Mouse (Mus musculus) left cerebral cortex, adult 2 months (tissue): Measurements from ENCODE around the gene Dip2b. TPM values are rescaled to one million over a fixed set of nuclear protein-coding genes. Genes with fewer than 3 reads are reported as not detected.

Experiments used
- DNase-seq, 2 experiments: peaks; one replicate each; pipeline ENCODE4 v3.0.0; 2021 to 2022; ENCODE audit warnings: low spot score in 2 of 2, mixed read lengths in 1 of 2; ENCODE audit errors: extremely low spot score in 1 of 2
- H3K27ac ChIP-seq: fragments of 200-600 bp; 2 replicates; pipeline ENCODE4 v1.8.1; 2022
- H3K4me3 ChIP-seq: fragments of 200-600 bp; 2 replicates; pipeline ENCODE4 v1.8.1; 2022
- CTCF ChIP-seq: fragments of 200-600 bp; IDR thresholded peaks from 2 replicates; pipeline ENCODE4 v1.8.1; 2022; ENCODE audit warnings: antibody characterized with exemption, mild to moderate bottlenecking, moderate library complexity
- intact Hi-C: fragments of 180-260 bp; cut with DNase I; formaldehyde crosslinking; loops from one replicate; pipeline ENCODE4 v1.15.1; 2025
- total RNA-seq, 2 experiments: library from RNA; stranded (reverse); gene quantifications; 2 replicates each; pipeline ENCODE4 v1.2.3; 2021

Gene Dip2b
- total RNA-seq, 2 experiments from 2014 or later = 62.6 to 71.3 TPM

- Histone ChIP-seq H3K4me3 (no peak overlapping the region), H3K27ac (peak overlapping the region; percentile 42)
- TF ChIP-seq CTCF = no peak
- intact Hi-C loops = loop anchor here (2.0 kb wide), 1 partner anchor 51 kb away; no protein-coding TSS in a partner anchor
- peak; percentile 42 to 62 for DNase-seq
These were observed 53.8 kb downstream of the Dip2b start for GRCm38 (mm10) chr15:100092258-100092657.

DNA sequence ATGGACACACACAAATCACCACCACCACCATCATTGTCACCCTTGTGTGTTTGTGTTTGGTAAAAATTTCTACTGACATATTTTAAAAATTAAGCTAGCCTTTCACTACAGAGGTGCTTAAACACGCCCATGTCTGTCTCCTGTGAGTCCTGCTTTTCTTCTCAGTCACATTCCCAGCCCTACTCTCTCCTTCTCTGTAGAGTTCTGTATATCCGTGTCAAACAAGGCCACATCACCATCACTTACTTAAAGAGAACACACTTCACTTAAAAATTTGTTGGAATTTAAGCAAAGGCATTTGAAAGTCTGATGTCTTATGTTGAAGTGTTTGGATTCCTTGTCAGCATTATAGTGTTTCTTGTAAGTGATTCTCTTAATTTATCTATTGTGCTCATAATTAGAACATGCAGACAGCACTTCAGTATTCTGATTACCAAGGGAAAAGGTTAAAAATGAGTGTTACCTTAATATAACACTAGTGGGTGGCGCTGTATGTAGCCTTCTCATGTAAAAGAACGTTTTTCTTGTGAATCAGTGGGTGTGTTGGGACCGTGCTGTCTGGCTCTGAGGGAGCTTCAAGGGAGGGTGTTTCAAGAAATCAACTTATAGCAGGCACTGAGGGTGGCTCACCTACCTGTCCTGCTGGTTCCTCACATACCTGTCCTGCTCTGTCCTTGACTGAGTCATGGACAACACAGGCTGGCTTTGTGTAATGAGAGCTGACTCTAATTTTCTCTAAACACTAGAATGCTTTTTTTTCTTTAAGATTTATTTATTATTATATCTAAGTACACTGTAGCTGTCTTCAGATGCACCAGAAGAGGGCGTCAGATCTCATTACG lies 58.3 kb downstream of the Dip2b start:
- DNase-seq = no peak
- no peak; the same call in 1 of the 2 replicates for TF ChIP-seq CTCF
- H3K4me3 ChIP-seq = no peak overlapping the region
- intact Hi-C loops = no loop called here
- no peak overlapping the region for H3K27ac ChIP-seq

DNA sequence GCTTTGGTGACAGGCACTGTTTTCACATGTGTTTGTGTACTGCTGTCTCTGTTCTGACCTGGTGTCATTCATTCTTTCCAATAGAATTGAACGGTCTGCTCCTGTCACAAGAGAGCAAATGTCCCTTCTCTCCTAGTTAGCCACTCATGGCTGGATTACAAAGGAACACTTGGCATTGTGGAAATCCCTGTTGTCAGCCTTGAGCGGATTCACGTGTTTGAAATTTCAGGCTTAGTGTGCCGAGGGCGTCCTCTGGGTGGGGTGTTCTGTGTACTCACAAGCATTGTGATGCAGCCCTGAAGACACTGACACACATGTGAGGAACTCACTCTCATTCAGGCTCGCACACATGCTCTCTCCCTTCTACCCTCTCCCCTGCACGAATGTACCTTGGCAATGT lies 61.9 kb downstream of the Dip2b start:
- no peak for TF ChIP-seq CTCF
- H3K27ac ChIP-seq = peak overlapping the region; percentile 21
- intact Hi-C loops = no loop called here
- DNase-seq = no peak
- H3K4me3 ChIP-seq = no peak overlapping the region

DNA sequence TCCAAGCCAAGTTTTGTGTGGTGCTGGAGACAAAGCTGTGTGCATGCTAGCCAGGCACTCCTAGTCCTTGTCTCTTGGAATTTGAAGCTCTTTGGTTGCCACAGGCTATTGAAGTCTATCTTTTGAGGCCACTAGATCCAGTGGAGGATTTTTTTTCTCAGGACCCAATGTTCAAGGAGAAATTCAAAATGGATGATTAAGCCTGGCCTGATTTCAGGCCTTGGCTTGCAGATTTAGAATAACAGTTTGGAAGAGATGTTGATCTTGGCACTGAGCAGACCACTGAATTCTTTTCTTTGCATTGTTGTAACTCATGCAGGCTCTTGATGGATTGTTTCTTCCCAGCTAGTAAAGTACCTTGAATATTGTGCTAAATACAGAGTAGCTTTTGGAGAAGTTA lies 62.7 kb downstream of the Dip2b start:
- no peak for DNase-seq
- intact Hi-C loops = no loop called here
- H3K4me3 ChIP-seq = no peak overlapping the region
- TF ChIP-seq CTCF = no peak
- H3K27ac ChIP-seq = no peak overlapping the region; the same call in 1 of the 2 replicates

GRCm38 (mm10) chr15:100104126-100104525 lies 65.7 kb downstream of the Dip2b start:
- Histone ChIP-seq H3K4me3 (no peak overlapping the region), H3K27ac (no peak overlapping the region)
- TF ChIP-seq CTCF = no peak
- intact Hi-C loops = no loop called here
- no peak for DNase-seq

- intact Hi-C loops = no loop called here
- no peak for TF ChIP-seq CTCF
- DNase-seq = peak in 1 of 2 experiments; percentile 27
- Histone ChIP-seq H3K4me3 (no peak overlapping the region), H3K27ac (peak overlapping the region; percentile 48)
These were observed 69.8 kb downstream of the Dip2b start for GRCm38 (mm10) chr15:100108071-100108782.

GRCm38 (mm10) chr15:100109916-100110315 lies 71.5 kb downstream of the Dip2b start:
- intact Hi-C loops = no loop called here
- no peak for TF ChIP-seq CTCF
- DNase-seq = peak in 1 of 2 experiments; percentile 34
- no peak overlapping the region for H3K27ac ChIP-seq
- H3K4me3 ChIP-seq = no peak overlapping the region

DNA sequence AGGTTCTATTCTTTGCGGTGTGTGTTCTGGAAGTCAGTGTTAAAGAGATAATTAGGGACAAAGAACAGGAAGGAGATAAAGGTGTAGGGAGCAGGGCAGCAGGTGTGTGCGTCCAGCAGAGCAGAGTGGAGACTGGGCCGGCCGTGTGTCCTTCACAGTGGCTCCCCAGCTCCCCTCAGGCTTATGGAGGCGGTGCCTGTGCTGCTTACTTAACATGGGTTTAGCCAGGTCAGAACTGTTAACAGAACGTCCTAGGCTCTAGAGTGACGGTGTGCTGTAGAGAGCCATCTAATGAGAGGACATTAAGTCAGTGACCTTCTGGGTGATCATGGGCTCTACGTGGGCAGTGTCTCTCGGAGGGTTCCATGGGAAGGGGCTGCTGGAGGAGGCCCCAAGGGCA lies 73.4 kb downstream of the Dip2b start:
- H3K27ac ChIP-seq = no peak overlapping the region
- DNase-seq = no peak
- H3K4me3 ChIP-seq = no peak overlapping the region
- intact Hi-C loops = no loop called here
- no peak for TF ChIP-seq CTCF

- intact Hi-C loops = no loop called here
- Histone ChIP-seq H3K27ac (no peak overlapping the region), H3K4me3 (no peak overlapping the region)
- DNase-seq = no peak
- TF ChIP-seq CTCF = no peak
These were observed 74.0 kb downstream of the Dip2b start for GRCm38 (mm10) chr15:100112309-100112966.

- intact Hi-C loops = no loop called here
- no peak overlapping the region for H3K4me3 ChIP-seq
- no peak for DNase-seq
- H3K27ac ChIP-seq = no peak overlapping the region
- no peak for TF ChIP-seq CTCF
These were observed 75.1 kb downstream of the Dip2b start for GRCm38 (mm10) chr15:100113343-100114275.

- intact Hi-C loops = no loop called here
- no peak for TF ChIP-seq CTCF
- H3K4me3 ChIP-seq = no peak overlapping the region
- H3K27ac ChIP-seq = peak overlapping the region; percentile 24; the same call in 1 of the 2 replicates
- DNase-seq = no peak
These were observed 77.0 kb downstream of the Dip2b start for GRCm38 (mm10) chr15:100115416-100115815.
